Mouse (Mus musculus): Measurements from ENCODE around the gene Nicn1.
"Not testable (repeated sequence)": the region's sequence is repeated elsewhere in the genome, so short reads cannot be mapped to it uniquely, and the experiment has no call there.

Gene Nicn1

DNA sequence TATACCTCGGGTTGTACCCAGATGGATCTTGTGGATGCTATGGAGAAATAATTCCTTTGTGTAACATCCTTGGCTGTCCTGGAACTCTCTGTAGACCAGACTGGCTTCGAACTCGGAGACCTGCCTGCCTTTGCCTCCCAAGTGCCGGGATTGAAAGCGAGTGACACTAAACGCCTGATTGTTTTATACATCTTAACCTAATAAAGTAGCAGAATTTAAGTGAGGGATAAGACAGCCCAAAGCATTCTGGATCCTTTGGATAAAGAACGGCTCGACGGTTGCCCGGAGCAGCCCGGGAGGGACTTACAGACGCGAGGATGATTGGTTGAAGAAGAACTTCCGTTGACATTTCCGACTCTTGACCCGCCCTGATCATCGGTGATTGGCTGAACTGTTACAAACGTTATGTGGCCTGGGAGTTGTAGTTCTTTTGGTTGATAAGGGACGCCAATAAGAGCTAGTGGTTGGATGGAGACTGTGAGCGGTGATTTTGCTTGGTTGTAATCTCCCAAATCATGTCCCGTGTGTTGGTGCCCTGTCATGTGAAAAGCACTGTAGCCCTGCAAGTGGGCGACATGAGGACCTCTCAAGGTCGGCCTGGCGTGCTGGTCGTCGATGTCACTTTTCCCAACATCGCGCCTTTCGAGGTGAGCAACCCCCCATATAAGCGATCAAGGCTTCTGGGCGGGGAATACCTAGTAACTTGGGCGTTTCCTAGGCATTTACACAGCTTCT, at the start of gene Nicn1:
Gene Nicn1 (plus strand): TSS at position 414 of the 735 bp plus-strand sequence.
- peak; percentile 99 for DNase-seq (ENCODE audit: low read depth, low spot score)

DNA sequence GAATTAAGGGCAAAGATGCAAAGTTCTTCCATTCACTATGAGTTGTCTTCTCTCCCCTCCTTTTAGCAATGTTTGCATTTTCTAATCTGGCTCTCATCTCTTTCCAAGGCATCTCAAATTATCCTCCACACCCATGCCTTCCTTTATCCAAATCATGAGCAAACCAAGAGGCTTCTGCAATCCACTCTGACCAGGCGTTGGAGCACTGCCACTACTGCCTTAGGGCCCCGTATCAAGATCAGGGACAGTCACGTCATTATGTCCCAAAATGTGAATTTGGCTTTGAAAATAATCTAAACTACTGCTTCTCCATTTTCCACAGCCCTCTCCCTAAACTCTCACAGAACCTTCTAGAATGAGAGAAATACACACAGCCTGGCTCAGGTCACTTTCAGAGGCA, 45.7 kb upstream of the Nicn1 start:
- no peak for DNase-seq (ENCODE audit: low read depth, low spot score)

DNA sequence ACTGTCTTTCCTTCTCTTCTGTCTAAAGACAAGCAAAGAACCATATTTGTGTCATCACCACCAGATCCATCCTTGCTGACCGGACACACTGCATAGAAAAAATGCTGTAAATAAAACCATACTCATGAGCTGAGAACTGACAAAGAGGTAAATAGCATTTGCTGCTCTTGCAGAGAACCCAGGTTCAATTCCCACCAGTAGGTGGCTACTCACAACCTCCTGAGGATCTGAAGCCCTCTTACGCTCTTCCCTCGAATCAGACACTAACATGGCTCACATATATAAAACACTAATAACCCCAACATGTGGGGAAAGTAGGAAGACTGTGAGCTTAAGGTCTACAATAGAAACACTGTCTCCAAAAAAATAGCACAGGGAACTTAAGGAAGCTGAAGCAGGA, 45.2 kb upstream of the Nicn1 start:
- peak; percentile 63 for DNase-seq (ENCODE audit: low read depth, low spot score)

DNA sequence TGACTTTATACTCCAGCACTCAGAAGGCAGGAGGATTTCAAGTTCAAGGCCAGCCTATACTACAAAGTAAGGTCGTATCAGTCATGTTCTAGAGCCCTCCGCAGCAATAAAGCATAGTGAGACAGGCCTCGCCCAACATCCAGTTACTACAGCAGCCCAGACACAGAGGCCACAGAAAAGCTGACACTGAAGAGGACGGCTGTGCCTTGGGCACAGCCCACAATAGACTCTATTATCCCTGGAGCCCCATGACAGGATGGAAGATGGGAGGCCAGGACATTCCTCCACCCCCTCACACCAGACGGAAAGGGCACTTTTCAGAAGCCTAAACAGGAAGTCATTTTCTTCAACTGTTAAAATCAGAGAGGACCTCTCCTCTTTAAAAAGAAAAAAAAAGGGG, 41.3 kb upstream of the Nicn1 start:
- peak; percentile 31 for DNase-seq (ENCODE audit: low read depth, low spot score)

DNA sequence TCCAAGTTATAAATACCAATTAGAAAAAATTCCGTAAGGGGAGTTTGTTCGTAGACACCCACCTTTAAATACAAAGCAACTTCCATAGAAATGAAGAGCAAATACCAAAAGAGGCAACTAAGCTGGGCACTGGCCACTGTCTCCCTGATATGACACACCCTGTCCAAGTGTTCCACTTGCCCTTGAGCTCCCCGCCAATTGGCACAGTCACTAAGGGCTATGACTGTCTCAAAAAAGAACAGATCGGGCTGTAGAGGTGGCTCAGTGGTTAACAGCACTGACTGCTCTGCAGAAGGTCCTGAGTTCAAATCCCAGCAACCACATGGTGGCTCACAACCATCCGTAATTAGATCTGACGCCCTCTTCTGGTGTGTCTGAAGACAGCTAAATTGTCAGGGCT, 38.4 kb upstream of the Nicn1 start:
- no peak for DNase-seq (ENCODE audit: low read depth, low spot score)

DNA sequence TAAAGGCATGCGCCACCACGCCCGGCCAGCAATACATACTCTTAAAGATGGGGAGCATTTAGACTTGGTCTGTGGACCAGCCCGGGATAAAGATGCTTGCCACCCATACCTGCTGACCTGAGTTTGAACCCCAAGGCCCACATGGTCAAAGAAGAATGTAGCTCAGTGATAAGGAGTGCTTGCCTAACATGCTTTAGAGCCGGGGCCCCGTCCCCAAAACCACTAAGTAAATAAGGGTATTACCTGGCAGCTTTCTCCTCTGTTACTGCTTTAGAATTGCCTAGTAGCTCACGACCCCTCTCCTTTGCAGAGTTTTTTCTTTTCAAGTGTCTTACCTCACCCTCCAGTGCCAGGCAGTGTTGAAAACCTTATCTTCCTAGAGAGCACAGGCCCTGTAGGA, 37.5 kb upstream of the Nicn1 start:
- no peak for DNase-seq (ENCODE audit: low read depth, low spot score)

DNA sequence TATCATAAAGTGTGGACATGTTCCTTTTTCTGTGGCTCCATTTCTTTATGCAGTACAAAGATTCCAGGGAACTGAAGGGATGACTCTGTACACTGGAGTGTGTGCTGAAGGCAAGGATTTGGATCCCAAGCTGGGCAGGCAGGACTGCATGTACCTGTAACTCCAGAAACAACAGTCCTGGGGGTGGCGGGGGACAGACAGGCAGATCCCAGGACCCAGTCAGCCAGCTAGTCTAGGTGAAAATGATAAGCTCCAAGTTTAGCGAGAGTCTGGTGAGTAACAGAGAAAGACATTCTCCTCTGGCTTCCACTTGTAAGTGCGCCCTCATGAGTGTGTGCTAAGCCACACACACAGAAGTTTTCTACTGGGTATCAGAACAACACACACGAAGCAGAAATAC, 29.7 kb upstream of the Nicn1 start:
- no peak for DNase-seq (ENCODE audit: low read depth, low spot score)

DNA sequence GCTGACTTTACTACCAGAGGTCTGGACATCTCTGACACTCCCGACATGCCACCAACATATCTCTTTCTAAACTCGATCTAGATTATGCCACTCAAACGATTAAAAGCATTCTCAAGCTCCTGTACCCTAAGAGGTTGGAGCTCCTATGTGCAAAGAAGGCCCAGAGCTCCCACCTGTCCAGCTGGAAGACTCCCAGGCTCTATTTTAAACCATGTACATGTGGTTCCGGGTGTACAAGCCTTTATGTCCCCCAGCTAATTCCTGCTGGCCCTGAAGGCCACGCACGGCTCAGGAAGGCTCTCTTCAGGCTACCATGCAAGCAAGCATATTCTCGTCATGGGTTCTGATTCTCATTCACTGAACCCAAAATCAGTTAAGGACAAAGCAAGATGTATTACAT, 28.4 kb upstream of the Nicn1 start:
- no peak for DNase-seq (ENCODE audit: low read depth, low spot score)

DNA sequence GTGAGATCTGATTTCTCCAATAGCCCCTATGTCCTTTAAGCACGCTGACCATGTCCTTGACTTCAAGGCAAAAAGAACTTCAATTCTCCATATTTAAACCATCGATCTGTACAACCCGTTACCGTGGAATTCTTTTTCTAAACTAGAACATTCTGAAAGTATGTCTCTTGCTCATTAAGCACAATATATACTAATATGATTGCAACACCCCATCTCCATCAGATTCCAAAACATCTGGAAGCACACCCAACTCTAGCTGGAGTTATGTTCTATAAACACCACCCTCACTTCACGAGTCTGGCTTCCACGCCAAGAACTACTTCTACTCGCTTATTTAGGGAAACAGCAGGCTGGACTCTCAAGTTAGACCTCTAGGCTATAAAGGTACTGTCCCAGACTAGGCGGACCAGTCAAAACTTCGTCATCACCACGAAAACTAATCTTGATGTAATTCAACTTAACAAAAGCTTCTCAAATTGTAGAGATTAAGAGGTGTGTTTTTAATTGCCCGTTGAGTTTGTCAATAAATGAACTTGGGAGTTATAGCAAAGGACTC, 27.7 kb upstream of the Nicn1 start:
- DNase-seq (ENCODE audit: low read depth, low spot score): no peak

DNA sequence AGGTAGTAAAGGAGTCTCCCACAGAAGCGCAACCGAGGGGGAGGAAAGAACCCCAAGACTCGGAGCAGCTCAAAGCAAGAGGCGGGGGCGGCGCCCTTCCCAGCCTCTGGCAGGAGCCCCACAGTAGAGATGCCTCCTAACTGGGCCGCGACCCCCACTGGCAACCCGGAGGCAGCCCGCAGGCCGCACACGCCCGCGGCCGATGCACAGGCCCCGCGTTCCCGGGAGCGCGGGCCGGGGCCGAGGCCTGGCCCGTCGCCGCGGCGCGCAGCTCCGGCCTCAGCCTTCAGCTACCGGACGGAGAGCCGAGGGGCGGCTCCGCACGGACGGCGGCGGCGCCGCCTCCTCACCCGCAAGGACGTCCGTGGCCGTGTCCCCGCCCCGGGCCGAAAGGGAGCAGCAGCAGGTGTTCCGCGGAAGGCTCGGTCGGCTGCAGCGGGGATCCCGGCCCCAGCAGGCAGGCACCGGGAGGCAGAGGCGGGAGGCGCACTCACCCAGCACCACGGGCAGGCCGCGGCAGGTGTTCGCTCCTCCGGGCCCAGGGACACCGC, 27.0 kb upstream of the Nicn1 start:
- DNase-seq (ENCODE audit: low read depth, low spot score): peak; percentile 53

DNA sequence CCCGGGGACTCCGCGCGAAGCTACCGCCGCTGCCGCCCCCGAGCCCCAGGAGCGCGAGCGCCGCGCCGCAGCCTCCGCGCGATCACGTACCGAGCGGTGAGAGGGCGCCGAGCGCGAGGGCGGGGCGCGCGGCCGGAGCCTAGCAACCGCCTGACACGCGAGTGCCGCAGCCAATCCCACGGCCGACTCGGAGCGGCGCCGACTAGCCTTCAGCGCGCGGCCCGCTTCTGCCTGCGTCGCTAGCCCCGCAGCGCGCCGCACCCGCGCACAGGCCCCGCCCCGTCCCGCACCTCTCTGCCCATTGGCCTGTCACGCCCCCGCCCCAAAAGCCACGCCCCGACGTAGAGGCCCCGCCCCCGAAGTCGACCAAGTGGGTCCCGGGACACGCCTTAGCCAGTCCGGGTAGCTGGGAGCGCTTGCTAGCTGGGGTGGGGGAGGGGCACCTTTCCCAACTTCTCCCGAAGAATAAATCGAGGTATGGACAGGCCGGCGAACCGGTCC, 26.5 kb upstream of the Nicn1 start, which contains the start of gene Dag1:
Gene Dag1 (minus strand): TSS at position 269 of the 501 bp plus-strand sequence.
- DNase-seq (ENCODE audit: low read depth, low spot score): peak; percentile 99

DNA sequence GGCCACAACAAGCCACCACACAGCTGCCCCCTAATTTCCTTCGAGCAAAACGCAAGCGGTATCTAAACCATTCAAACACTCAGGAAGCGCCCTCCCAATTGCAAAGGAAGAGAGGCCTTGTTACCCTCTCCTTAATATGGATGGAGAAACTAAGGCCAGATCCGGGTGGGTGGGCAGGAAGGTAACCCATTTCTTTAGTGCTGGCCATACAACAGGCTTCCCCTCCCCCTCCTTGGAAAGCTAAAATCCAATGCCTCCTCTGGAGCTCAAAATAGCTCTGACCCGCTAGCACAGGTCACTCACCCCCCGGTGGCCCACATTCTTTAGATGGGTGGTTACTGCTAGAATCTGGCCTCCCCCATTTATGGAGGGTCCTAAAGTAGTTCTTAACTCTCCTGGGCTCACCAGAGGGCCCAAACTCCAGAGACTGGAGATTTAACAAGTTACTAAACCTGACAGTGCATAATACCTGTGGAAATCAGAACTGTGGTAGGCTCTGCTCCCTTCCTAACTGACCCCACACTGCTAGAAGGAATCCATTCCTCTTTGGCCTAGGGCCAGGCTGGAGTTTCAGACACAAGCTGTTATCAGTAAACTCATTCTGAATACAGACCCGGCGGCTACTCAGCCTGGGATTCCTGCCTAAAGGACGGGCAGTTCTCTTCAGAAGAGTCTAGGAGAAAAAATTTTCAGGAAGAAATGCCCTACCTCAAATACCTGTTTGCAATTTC, 25.9 kb upstream of the Nicn1 start:
- peak; percentile 18 for DNase-seq (ENCODE audit: low read depth, low spot score)

DNA sequence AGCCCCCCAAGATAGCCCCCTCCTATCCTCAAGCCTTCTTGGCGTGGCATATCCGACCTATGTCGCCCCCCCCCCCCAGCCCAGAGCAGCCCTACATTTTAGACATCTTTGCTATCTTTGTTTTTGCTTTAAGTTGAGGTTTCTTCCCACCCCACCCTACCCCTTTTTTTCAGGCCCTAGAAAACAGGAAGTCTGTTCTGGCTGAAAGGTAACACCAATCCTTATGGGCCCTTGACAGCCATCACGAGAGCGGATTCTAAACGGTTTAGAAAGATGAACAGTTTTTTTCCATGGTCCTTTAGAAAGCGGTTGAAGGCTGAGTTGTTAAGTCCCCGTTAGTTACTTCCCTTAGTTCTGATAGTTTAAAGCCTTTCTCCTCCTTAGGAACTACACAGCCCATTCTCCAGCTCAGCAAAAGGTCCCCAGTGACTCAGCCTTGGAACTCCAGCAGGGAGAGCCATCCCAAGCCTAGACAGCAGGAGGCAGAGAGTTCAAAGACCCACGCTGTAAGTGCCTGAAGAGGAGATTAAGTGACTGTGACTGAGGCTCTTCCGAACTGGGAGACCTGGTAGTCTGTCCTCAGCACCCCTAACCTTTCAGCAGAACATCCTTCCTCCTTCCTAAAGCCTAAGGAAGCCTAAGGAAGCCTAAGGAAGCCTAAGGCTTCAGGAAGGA, 23.8 kb upstream of the Nicn1 start:
- no peak for DNase-seq (ENCODE audit: low read depth, low spot score)

DNA sequence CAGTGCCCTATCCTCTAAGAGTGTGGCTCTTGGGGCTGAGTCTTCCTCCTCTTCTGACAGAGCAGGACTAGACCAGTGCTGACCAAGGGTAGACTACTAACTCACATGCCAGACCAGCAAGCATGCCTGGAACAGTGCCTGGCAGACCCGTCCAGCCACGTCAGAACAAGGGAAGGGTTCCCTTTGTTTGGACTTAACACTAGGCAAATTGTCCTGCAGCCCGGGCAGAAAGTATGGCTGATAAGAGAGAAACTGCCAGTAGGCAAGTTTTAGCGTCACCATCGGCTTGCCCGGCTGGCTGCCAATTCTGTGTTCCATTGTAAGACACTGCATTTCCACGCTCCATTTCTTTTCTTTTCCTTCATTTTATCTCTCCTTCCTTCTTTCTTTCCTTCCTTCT, 22.5 kb upstream of the Nicn1 start:
- peak; percentile 23 for DNase-seq (ENCODE audit: low read depth, low spot score)

DNA sequence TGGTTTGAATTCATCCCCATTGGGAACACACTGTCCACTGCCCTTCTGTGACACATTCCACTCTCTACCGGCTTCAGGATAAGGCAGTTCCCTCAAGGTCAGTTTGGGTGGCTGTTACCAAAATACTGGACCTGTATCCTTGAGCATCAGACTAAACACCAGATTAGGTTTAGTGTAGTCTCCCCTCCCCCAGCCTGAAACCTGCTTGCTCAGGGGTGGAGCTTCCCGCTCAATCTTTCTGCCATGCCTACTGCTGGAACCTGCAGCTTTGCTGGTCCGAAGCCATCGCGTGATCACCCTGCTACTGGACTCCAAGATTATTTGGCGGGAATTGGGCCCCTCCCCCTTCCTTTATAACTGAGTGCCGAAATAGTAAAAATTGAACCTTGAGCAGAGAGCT, 21.5 kb upstream of the Nicn1 start:
- DNase-seq (ENCODE audit: low read depth, low spot score): not testable (repeated sequence)

DNA sequence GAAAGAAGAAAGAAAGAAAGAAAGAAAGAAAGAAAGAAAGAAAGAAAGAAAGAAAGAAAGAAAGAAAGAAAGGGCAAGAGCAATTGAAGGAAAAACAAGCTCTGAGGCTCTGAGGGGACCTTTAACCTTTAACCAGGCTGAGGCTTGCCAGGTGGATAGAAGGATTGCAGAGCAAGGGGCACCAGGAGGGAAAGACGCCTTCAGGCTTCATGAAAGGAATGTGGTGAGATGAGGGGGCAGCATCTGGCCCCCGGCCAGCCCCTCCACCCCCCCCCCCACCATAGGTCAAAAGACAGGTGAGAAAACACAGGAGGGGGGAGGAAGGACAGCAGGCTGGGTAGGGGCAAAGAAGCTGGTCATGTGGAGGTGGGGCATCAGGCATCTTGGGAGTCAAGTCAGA, 18.3 kb upstream of the Nicn1 start:
- no peak for DNase-seq (ENCODE audit: low read depth, low spot score)

DNA sequence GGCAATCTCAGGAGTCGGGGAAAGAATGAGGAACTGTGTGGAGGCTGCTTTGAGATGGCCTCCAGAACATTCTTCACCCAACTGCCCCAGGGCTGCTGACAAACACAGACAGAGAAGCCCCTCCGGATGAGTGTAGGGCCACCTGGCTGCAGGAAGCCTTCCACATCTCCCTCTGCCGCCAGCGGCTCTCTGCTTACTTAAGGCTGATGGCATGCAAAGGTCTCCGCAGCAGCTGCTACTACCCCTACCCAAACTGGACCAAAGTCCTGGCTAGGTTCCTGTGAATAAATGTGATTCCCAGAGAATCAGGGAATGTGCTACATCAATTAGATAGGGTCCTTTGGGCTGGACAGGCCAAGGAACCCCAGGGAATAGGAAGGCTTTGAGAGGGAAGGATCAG, 17.5 kb upstream of the Nicn1 start:
- no peak for DNase-seq (ENCODE audit: low read depth, low spot score)

DNA sequence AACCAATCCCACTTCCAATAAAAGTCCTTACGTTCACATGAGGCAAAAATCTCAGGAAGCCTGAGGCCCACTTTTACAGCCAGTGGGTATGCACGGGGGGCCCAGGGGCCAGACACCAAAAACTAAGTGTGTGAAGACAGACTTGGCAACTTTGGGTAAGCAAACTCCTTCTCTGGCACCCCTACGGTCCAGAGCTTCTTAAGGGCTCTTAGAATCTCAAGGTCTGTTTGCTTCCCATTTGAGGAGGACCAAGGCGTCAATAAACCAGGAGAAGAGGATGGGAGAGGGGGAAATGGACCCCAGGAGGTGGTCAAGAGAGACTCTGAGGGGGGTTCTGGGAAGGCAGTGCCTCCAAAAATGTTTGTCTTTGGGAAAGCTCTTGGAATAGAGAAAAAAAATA, 16.7 kb upstream of the Nicn1 start:
- no peak for DNase-seq (ENCODE audit: low read depth, low spot score)

DNA sequence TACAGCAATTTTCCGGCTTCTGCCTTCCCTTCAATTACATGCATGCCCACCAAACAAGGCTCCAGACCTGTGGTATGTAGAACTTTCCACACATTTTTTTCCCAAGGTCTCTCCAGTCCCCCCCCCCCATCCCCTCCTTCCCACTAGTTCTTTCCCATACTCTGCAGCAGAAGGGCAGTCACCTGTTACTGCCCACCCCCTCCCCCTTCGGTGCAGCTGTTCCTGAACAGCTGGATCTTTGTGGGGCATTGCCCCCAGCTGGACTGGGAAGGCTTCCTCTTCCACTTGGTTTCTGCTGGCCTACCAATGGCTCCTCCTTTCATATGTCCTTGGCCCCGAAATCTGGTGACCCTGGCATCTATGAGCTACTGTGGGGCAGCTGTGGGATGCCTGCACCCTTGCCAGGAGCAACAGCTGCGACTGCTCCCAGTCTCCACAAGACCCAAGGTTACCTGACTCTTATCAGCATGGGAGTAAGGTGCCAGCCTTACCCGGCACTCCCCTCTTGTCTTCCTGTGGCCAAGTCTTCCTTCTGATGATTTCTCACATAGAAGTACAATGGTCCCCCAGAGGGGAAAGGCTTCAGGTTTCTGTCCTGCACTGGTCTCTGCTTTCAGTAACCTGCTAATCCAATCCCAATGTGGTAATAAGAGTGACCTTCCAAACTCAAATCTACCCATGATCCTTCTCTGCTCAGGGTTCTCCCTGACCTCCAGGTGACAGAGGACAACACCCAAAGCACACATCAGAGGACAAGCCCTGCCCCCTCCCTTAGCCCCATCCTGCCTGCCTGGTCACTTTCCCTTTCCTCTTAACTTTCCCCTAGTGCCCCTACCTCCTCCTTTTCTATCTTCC, 15.5 kb upstream of the Nicn1 start:
- no peak for DNase-seq (ENCODE audit: low read depth, low spot score)

DNA sequence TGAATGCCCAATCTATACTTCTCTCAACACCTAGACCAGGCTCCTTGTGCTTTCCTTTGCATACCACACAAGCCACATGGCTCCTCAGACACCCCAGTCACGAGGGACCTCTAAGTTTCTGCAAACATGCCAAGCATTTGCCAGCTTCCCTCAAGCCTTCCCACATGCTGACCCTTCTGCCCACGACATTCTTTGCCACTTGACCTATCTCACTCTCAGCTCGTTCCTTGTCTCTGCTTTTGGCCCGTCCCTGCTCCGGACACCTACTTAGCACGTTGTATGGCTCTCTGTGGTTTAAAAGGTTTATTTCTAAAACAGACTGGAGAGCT, 14.9 kb upstream of the Nicn1 start:
- no peak for DNase-seq (ENCODE audit: low read depth, low spot score)

Measured in brain, adult 2 months (tissue).